Mouse (Mus musculus): Measurements from ENCODE around the gene Chrng. TPM values are rescaled to one million over a fixed set of nuclear protein-coding genes. Genes with fewer than 3 reads are reported as not detected.

Gene Chrng
- polyA plus RNA-seq, 1 experiment = 376 TPM

DNA sequence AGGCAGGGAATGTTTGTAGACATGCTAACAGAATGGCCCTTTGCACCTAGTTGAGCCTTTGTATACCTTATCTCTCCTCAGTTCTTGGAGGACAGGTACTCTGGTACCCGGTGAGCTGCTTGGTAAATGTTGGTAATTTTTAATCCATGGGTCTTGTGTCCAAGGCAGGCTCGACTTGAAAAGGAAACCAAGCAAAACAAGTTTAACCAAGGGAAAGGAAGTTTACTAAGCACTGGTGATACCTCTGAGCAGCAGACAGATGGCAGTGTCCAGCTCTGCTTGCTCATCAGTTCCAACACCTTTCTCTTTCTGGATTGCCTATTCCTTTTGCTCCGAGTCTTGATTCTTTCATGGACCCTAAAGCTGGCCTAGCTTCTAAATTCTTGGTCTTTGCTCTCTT lies 13.5 kb downstream of the Chrng start:
- Histone ChIP-seq H3ac (ENCODE audit: control insufficient read depth, insufficient read length) (no peak overlapping the region), H3K36me3 (ENCODE audit: control insufficient read depth, insufficient read depth) (peaks cover 52% of the 10 kb centered on the region), H3K27me3 (ENCODE audit: control insufficient read depth, insufficient read depth, insufficient read length) (no peaks in the 10 kb centered on the region), H3K79me2 (ENCODE audit: control insufficient read depth, insufficient read depth) (peaks cover 69% of the 10 kb centered on the region), H3K4me2 (ENCODE audit: low read depth) (peak overlapping the region; percentile 22), H3K4me3 (no peak overlapping the region)
- TF ChIP-seq TCF12 (IDR thresholded peaks at IDR 0.05; ENCODE audit: insufficient read depth, poor library complexity, severe bottlenecking) = no peak
- TF ChIP-seq POLR2A (IDR thresholded peaks at IDR 0.05; ENCODE audit: insufficient read length, low read depth) = no peak
- TF ChIP-seq TCF3 (IDR thresholded peaks at IDR 0.05; ENCODE audit: insufficient read length, low read depth) = no peak
- TF ChIP-seq USF1 (IDR thresholded peaks at IDR 0.05; ENCODE audit: low read depth) = no peak
- TF ChIP-seq REST (IDR thresholded peaks at IDR 0.05; ENCODE audit: insufficient read depth, insufficient read length) = no peak
- TF ChIP-seq MAX (IDR thresholded peaks at IDR 0.05; ENCODE audit: low read depth) = no peak
- no peak for TF ChIP-seq E2F4 (IDR thresholded peaks at IDR 0.05; ENCODE audit: insufficient read depth)
- no peak for TF ChIP-seq POLR2AphosphoS2 (IDR thresholded peaks at IDR 0.05; ENCODE audit: insufficient read length, low read depth)

DNA sequence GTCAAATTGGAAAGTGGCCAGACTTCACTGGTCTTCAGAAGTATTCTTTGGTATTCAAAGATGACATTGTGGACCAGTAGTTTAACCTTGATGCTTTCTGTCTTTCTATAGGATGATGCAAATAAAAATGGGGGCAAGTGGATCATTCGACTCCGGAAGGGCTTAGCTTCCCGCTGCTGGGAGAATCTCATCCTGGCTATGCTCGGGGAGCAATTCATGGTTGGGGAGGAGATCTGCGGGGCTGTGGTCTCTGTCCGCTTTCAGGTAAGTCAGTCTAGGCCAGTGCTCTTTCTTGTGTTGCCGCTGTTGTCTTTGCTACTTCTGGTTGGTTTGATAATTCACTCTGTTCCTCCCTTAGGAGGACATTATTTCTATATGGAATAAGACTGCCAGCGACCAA lies 21.3 kb downstream of the Chrng start:
- peaks cover 9% of the 10 kb centered on the region for H3K79me2 ChIP-seq (ENCODE audit: control insufficient read depth, insufficient read depth)
- H3K27me3 ChIP-seq (ENCODE audit: control insufficient read depth, insufficient read depth, insufficient read length) = no peaks in the 10 kb centered on the region
- H3K4me3 ChIP-seq = no peak overlapping the region
- no peak overlapping the region for H3ac ChIP-seq (ENCODE audit: control insufficient read depth, insufficient read length)
- peaks cover 91% of the 10 kb centered on the region for H3K36me3 ChIP-seq (ENCODE audit: control insufficient read depth, insufficient read depth)
- H3K4me2 ChIP-seq (ENCODE audit: low read depth) = no peak overlapping the region
- TF ChIP-seq MAX (IDR thresholded peaks at IDR 0.05; ENCODE audit: low read depth) (no peak), POLR2AphosphoS2 (IDR thresholded peaks at IDR 0.05; ENCODE audit: insufficient read length, low read depth) (no peak), CEBPB (IDR thresholded peaks at IDR 0.05; ENCODE audit: insufficient read depth, poor library complexity, severe bottlenecking) (no peak), USF1 (IDR thresholded peaks at IDR 0.05; ENCODE audit: low read depth) (no peak), MYOG (IDR thresholded peaks at IDR 0.05; ENCODE audit: control insufficient read depth in 1 of 3, insufficient read depth in 1 of 3, insufficient read length in 2 of 3, low read depth in 2 of 3) (no peak), E2F4 (IDR thresholded peaks at IDR 0.05; ENCODE audit: insufficient read depth) (no peak), TCF3 (IDR thresholded peaks at IDR 0.05; ENCODE audit: insufficient read length, low read depth) (no peak), SRF (IDR thresholded peaks at IDR 0.05; ENCODE audit: control insufficient read depth, insufficient read length, low read depth) (no peak), POLR2A (IDR thresholded peaks at IDR 0.05; ENCODE audit: insufficient read length, low read depth) (no peak), REST (IDR thresholded peaks at IDR 0.05; ENCODE audit: insufficient read depth, insufficient read length) (no peak), TCF12 (IDR thresholded peaks at IDR 0.05; ENCODE audit: insufficient read depth, poor library complexity, severe bottlenecking) (no peak), MYOD1 (IDR thresholded peaks at IDR 0.05; ENCODE audit: control insufficient read depth in 1 of 3, insufficient read length in 2 of 3, low read depth in 2 of 3) (no peak)

- peaks cover 8% of the 10 kb centered on the region for H3K79me2 ChIP-seq (ENCODE audit: control insufficient read depth, insufficient read depth)
- peaks cover 88% of the 10 kb centered on the region for H3K36me3 ChIP-seq (ENCODE audit: control insufficient read depth, insufficient read depth)
- H3ac ChIP-seq (ENCODE audit: control insufficient read depth, insufficient read length) = no peak overlapping the region
- no peak overlapping the region for H3K4me3 ChIP-seq
- TF ChIP-seq TCF3 (IDR thresholded peaks at IDR 0.05; ENCODE audit: insufficient read length, low read depth) (no peak), E2F4 (IDR thresholded peaks at IDR 0.05; ENCODE audit: insufficient read depth) (no peak), POLR2AphosphoS2 (IDR thresholded peaks at IDR 0.05; ENCODE audit: insufficient read length, low read depth) (no peak), TCF12 (IDR thresholded peaks at IDR 0.05; ENCODE audit: insufficient read depth, poor library complexity, severe bottlenecking) (no peak), MAX (IDR thresholded peaks at IDR 0.05; ENCODE audit: low read depth) (no peak), MYOD1 (IDR thresholded peaks at IDR 0.05; ENCODE audit: control insufficient read depth in 1 of 3, insufficient read length in 2 of 3, low read depth in 2 of 3) (no peak), USF1 (IDR thresholded peaks at IDR 0.05; ENCODE audit: low read depth) (no peak), SRF (IDR thresholded peaks at IDR 0.05; ENCODE audit: control insufficient read depth, insufficient read length, low read depth) (no peak), MYOG (IDR thresholded peaks at IDR 0.05; ENCODE audit: control insufficient read depth in 1 of 3, insufficient read depth in 1 of 3, insufficient read length in 2 of 3, low read depth in 2 of 3) (no peak), POLR2A (IDR thresholded peaks at IDR 0.05; ENCODE audit: insufficient read length, low read depth) (no peak)
- no peak overlapping the region for H3K4me2 ChIP-seq (ENCODE audit: low read depth)
- H3K27me3 ChIP-seq (ENCODE audit: control insufficient read depth, insufficient read depth, insufficient read length) = no peaks in the 10 kb centered on the region
These were observed 22.1 kb downstream of the Chrng start for GRCm38 (mm10) chr1:87226409-87227159.

- no peak for TF ChIP-seq MYOG (IDR thresholded peaks at IDR 0.05; ENCODE audit: control insufficient read depth in 1 of 3, insufficient read depth in 1 of 3, insufficient read length in 2 of 3, low read depth in 2 of 3)
- no peak for TF ChIP-seq POLR2A (IDR thresholded peaks at IDR 0.05; ENCODE audit: insufficient read length, low read depth)
- no peak for TF ChIP-seq E2F4 (IDR thresholded peaks at IDR 0.05; ENCODE audit: insufficient read depth)
- TF ChIP-seq TCF12 (IDR thresholded peaks at IDR 0.05; ENCODE audit: insufficient read depth, poor library complexity, severe bottlenecking) = no peak
- TF ChIP-seq USF1 (IDR thresholded peaks at IDR 0.05; ENCODE audit: low read depth) = no peak
- no peak for TF ChIP-seq TCF3 (IDR thresholded peaks at IDR 0.05; ENCODE audit: insufficient read length, low read depth)
- no peak for TF ChIP-seq REST (IDR thresholded peaks at IDR 0.05; ENCODE audit: insufficient read depth, insufficient read length)
- TF ChIP-seq SRF (IDR thresholded peaks at IDR 0.05; ENCODE audit: control insufficient read depth, insufficient read length, low read depth) = no peak
- no peak for TF ChIP-seq MAX (IDR thresholded peaks at IDR 0.05; ENCODE audit: low read depth)
- peaks cover 88% of the 10 kb centered on the region for H3K36me3 ChIP-seq (ENCODE audit: control insufficient read depth, insufficient read depth)
- peaks cover 8% of the 10 kb centered on the region for H3K79me2 ChIP-seq (ENCODE audit: control insufficient read depth, insufficient read depth)
- no peak overlapping the region for H3K4me3 ChIP-seq
- no peak overlapping the region for H3ac ChIP-seq (ENCODE audit: control insufficient read depth, insufficient read length)
- H3K4me2 ChIP-seq (ENCODE audit: low read depth) = no peak overlapping the region
- no peaks in the 10 kb centered on the region for H3K27me3 ChIP-seq (ENCODE audit: control insufficient read depth, insufficient read depth, insufficient read length)
These were observed 22.7 kb downstream of the Chrng start for GRCm38 (mm10) chr1:87227160-87227550.
